Mouse (Mus musculus): Measurements from ENCODE around the gene Hist1h2bq. TPM values are rescaled to one million over a fixed set of nuclear protein-coding genes. Genes with fewer than 3 reads are reported as not detected.
"Not testable (repeated sequence)": the region's sequence is repeated elsewhere in the genome, so short reads cannot be mapped to it uniquely, and the experiment has no call there.

Hist1h2bq gene
- total RNA-seq, 2 experiments from 2014 or later = 71.4 to 340 TPM

GRCm38 (mm10) chr13:21790601-21791283 lies 19.3 kb downstream of the Hist1h2bq start:
- ATAC-seq (ENCODE audit: poor library complexity, severe bottlenecking) = no peak

- ATAC-seq (ENCODE audit: poor library complexity, severe bottlenecking) = no peak
These were observed 20.1 kb downstream of the Hist1h2bq start for GRCm38 (mm10) chr13:21789925-21790324.

GRCm38 (mm10) chr13:21787760-21788593 lies 22.0 kb downstream of the Hist1h2bq start:
- no peak for ATAC-seq (ENCODE audit: poor library complexity, severe bottlenecking)

GRCm38 (mm10) chr13:21786899-21787629 lies 22.9 kb downstream of the Hist1h2bq start, which contains the start of the genes Hist1h2an and Hist1h2bp:
TSS of gene Hist1h2an (minus strand) at chr13:21787218.
TSS of gene Hist1h2bp (plus strand) at chr13:21787461.
- peak; percentile 90 for ATAC-seq (ENCODE audit: poor library complexity, severe bottlenecking)

GRCm38 (mm10) chr13:21786189-21786898 lies 23.7 kb downstream of the Hist1h2bq start:
- no peak for ATAC-seq (ENCODE audit: poor library complexity, severe bottlenecking)

GRCm38 (mm10) chr13:21784311-21784710 lies 25.7 kb downstream of the Hist1h2bq start:
- ATAC-seq (ENCODE audit: poor library complexity, severe bottlenecking) = no peak

GRCm38 (mm10) chr13:21783734-21784161 lies 26.2 kb downstream of the Hist1h2bq start:
- ATAC-seq (ENCODE audit: poor library complexity, severe bottlenecking) = no peak

GRCm38 (mm10) chr13:21783255-21783617 lies 26.8 kb downstream of the Hist1h2bq start, which contains the start of gene Hist1h3i:
TSS of gene Hist1h3i (minus strand) at chr13:21783370.
- peak; percentile 44 for ATAC-seq (ENCODE audit: poor library complexity, severe bottlenecking)

- ATAC-seq (ENCODE audit: poor library complexity, severe bottlenecking) = not testable (repeated sequence)
These were observed 27.4 kb downstream of the Hist1h2bq start for GRCm38 (mm10) chr13:21782361-21783254.

- ATAC-seq (ENCODE audit: poor library complexity, severe bottlenecking) = no peak
These were observed 28.4 kb downstream of the Hist1h2bq start for GRCm38 (mm10) chr13:21781639-21782038.

GRCm38 (mm10) chr13:21781021-21781555 lies 28.9 kb downstream of the Hist1h2bq start:
- ATAC-seq (ENCODE audit: poor library complexity, severe bottlenecking) = no peak

- peak; percentile 45 for ATAC-seq (ENCODE audit: poor library complexity, severe bottlenecking)
These were observed 29.9 kb downstream of the Hist1h2bq start, which contains the start of gene Hist1h1b for GRCm38 (mm10) chr13:21779767-21780731. TSS of gene Hist1h1b (minus strand) at chr13:21780625.

GRCm38 (mm10) chr13:21778814-21779766 lies 30.9 kb downstream of the Hist1h2bq start:
- peak; percentile 69 for ATAC-seq (ENCODE audit: poor library complexity, severe bottlenecking)

All from megakaryocyte, adult 5-6 weeks (primary cell).